Mouse (Mus musculus) G1E (cell line): ENCODE measurements around the gene Mylip.

ENCODE experiments used
- CTCF ChIP-seq: IDR thresholded peaks from 2 replicates; pipeline ENCODE4 v1.5.1; 2012; ENCODE audit warnings: low read depth, low read length, inconsistent platforms, mixed read lengths
- GATA1 ChIP-seq: IDR thresholded peaks from 2 replicates; pipeline ENCODE4 v1.6.1; 2012; ENCODE audit warnings: borderline replicate concordance, low read length, inconsistent platforms, mixed read lengths
- TAL1 ChIP-seq: conservative IDR thresholded peaks from 2 replicates; pipeline ENCODE4 v1.6.1; 2012; ENCODE audit warnings: low read depth, low read length, inconsistent platforms, mixed read lengths

GRCm38 (mm10) chr13:45389448-45390311 is at the start of gene Mylip:
- TF ChIP-seq CTCF (no peak), GATA1 (no peak), TAL1 (no peak)
